Mouse (Mus musculus): ENCODE measurements around the gene Thoc2.
A peak's percentile ranks its signal among the peaks of the same experiment; 100 is the strongest.
"Not testable (repeated sequence)": the region's sequence is repeated elsewhere in the genome, so short reads cannot be mapped to it uniquely, and the experiment has no call there.

The Thoc2 gene

GRCm38 (mm10) chrX:41920574-41920973 lies at the start of gene Thoc2:
Thoc2 (minus strand) TSS chrX:41920674.
- DNase-seq: no peak

GRCm38 (mm10) chrX:41970096-41970495 lies 49.6 kb upstream of the Thoc2 start:
- DNase-seq: no peak

GRCm38 (mm10) chrX:41969341-41969740 lies 48.9 kb upstream of the Thoc2 start:
- no peak for DNase-seq

- peak; percentile 50 to 53 for DNase-seq
Observed at GRCm38 (mm10) chrX:41957161-41957560, 36.7 kb upstream of the Thoc2 start.

GRCm38 (mm10) chrX:41941840-41942239 lies 21.4 kb upstream of the Thoc2 start:
- no peak for DNase-seq

DNA sequence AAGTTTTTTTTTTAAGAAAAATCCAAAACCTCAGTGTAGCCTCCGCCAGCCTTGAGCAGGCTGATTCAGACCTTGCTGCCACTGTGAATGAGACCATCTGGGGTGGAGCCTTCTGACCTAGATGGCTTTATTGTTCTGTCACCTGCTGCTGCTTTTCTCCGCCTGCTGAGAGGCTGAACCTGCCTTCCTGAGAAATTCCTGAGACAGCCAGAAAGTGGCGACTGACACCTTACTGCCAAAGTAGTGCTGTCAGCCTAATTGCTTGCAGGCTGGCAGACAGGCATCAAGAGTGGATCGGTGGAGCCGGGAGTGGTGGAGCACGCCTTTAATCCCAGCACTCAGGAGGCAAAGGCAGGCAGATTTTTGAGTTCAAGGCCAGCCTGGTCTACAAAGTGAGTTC lies 11.3 kb upstream of the Thoc2 start:
- not testable (repeated sequence) for DNase-seq

DNA sequence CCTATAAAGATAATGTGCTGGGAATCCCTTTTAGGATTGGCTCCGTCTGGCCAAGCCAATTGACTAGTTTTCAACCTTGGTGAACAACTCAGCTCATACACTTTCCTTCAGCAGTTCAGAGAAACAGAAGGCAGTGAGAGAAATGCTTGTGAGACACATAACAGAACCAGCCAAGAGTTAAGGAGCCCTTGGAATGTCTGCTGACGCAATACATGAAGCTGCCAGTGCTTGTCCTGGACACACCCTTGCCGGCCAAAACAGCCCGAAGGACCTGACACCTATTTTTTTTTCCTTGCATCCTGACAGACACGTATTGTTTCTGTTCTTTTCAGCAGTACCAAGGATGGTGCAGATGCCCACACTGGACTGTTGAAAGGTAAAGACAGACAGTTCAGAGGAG lies 4.2 kb upstream of the Thoc2 start:
- DNase-seq: no peak

DNA sequence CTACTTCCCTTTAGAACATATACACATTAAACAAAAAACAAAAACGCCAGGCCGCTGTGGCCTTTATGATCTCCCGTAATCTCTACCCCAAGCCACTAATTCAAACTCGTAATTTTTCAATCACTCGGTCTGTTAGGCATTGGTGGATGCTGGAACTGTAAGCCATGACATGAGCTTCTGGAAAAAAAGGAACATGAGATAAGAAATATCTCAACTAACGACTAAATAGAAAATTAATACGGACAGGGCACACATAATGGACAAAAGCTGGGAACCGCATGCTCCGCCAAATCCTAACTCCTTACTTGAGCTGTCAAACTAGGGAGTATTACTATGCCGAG lies 8.4 kb downstream of the Thoc2 start:
- no peak for DNase-seq

DNA sequence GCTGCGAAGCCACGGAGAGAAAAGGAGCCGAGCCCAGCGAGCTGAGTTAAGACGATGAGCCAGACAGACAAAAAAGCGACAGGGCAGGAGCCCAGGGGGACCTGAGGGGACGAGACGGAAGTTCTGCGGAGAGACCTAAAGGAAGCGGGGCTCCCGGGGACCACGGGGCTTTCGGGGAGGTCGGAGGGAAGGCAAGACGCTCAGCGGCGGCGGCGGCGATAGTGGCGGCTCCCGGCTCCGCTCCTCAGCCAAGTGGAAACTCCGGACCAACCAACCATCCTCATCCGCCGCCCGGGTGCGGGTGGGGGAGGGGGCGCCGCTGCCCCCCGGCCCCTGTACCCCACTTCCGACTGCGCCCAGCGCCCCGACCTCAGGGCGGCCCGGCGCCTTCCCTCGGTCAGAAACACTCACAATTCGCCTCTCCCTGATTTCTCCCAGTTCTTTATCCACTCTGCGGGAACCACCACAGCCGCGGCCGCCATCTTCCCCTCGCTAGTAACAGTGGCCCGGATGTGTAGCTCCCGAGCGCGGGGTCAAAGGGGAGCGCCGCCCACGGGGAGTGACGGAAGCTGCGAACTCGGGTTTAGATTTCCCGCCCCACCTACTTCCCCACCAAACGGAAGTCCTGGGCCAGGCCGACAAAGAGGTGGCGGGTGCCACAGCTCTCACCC lies 8.9 kb downstream of the Thoc2 start:
- peak; percentile 92 to 94 for DNase-seq

GRCm38 (mm10) chrX:41910981-41911380 lies 9.5 kb downstream of the Thoc2 start:
- DNase-seq: peak; percentile 6 to 20

DNA sequence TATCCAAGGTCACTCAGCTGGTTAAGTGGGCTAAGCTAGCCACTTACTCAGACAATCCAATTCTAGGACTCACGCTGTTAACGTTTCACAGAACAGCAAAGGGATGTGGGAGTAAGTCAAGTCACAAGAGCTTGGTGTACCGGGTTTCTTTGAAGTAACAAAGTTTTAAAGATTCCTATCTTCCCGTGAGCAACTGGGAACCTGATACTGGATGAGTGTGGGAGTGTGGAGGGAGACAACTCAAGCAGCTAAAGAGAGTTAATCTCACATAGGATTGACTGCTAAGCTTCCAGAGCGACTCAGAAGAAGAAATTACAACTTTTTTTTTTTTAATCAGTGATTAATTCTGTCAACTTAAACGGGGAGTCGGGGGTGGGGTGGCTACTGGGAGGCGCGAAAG lies 10.0 kb downstream of the Thoc2 start:
- peak in 1 of 2 experiments; percentile 1 for DNase-seq

DNA sequence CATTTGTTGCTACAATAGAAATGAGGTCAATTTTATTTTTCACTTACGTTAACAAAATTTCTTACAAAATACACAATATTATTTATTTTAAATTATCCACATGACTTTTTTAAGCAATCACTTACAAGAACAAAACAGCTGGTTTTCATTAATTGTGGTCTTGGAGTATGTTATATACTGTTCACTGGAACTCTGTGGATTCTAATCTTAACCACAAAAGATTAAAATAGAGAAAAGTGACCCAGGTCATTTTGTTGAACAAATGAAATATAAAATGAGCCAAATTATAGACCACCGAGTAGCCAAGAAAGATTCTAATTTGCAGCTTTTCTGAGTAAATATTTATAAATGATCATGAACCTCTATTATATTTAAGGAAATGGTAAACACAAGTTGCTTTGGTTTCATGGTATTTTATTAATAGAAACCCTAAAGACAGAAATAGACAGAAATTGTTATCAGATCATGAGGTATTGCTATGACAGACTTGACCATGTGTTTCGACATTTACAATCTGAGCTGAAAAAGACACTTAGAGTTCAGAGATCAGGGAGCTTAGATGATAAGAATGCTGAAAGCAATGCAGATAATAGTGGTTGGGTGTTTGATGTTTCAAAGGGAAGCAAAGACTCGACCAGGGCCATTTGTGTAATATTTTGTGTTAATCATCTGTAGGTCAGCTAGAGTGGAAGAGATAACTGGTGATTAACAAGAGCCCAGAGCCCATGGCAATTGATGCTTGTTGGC lies 35.5 kb downstream of the Thoc2 start:
- DNase-seq: no peak

DNA sequence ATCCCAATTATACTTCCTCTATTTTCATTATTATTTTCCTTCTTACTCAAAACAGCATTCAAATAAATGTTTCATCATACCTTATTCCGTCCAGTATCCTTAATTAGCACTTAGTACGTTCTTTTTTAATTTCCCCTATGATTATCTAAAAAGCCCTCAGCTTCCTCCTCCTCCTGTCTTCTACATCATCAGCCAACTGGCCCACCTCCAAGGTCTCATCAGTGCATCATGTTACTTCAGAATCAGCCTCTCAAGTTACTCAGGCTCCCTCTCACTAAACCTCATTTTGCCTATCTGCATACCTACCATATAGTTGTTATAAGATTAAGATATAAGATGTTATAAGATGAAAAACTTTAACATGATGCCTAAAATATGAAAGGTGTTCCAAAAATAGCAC lies 43.9 kb downstream of the Thoc2 start:
- DNase-seq: no peak

DNA sequence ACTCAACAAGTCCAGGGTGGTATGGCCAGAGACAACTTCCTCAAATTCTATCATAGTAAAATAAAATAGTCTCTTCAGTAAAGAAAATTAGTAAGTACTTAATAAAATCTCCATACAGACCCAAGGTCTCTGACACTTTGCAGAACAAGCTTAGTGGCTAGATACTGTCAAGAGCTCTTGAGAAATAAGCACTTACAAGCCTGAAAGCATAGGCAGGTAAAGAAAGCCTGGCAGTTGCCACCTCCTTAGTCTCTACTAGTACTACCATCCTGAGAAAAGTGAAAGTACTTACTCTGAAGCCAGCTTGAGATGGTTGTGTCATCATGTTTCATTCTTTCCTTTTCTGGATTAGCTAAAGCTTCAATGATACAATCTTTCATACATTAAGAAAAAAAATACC lies 82.7 kb downstream of the Thoc2 start:
- DNase-seq: no peak

DNA sequence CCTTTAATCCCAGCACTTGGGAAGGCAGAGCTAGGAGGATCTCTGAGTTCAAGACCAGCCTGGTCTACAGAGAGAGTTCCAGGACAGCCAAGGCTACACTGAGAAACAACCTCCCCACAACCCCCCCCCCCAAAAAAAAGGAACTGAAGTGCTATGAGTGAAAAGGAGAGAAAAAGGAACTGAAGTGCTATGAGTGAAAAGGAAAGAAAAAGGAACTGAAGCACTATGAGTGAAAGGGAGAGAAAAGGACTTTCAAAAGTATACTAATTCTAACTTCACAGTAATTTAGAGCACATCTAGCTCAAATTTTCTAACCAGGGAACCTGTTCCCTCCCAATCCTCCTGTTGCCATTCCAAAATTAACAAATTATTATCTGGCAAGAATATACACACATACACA lies 114.9 kb downstream of the Thoc2 start:
- DNase-seq: no peak

GRCm38 (mm10) chrX:41793303-41793702 lies 127.2 kb downstream of the Thoc2 start:
- DNase-seq: no peak

Measured in B cell, adult 2 months (primary cell).